Mouse (Mus musculus) cerebellum, adult 2 months (tissue): ENCODE data around the gene Perm1. TPM values are rescaled to one million over a fixed set of nuclear protein-coding genes. Genes with fewer than 3 reads are reported as not detected.

Experiments
- DNase-seq, 2 experiments: peaks; one replicate each; pipeline ENCODE4 v3.0.0; 2021
- H3K27ac ChIP-seq: fragments of 200-500 bp; 2 replicates; pipeline ENCODE4 v1.5.1; 2012; ENCODE audit warnings: low read length, control low read depth, inconsistent platforms; ENCODE audit not compliant: insufficient read depth
- H3K27me3 ChIP-seq: fragments of 200-500 bp; 2 replicates; pipeline ENCODE4 v1.6.1; 2012; ENCODE audit warnings: inconsistent platforms, mild to moderate bottlenecking, low read length, moderate library complexity; ENCODE audit not compliant: control insufficient read depth, insufficient read depth
- H3K4me1 ChIP-seq: fragments of 200-500 bp; 2 replicates; pipeline ENCODE4 v1.6.1; 2011; ENCODE audit warnings: low read length; ENCODE audit not compliant: control insufficient read depth, insufficient read depth
- H3K4me3 ChIP-seq: fragments of 200-500 bp; replicated peaks from 2 replicates; pipeline ENCODE3; 2011; ENCODE audit warnings: mild to moderate bottlenecking, low read depth, low read length, control low read depth; ENCODE audit not compliant: insufficient read depth
- CTCF ChIP-seq: fragments of 200-500 bp; IDR thresholded peaks from 2 replicates; pipeline ENCODE4 v1.5.1; 2011; ENCODE audit warnings: low read depth, mild to moderate bottlenecking, control low read depth, low read length, moderate library complexity, borderline replicate concordance; ENCODE audit not compliant: insufficient read depth
- POLR2A ChIP-seq: fragments of 200-500 bp; IDR thresholded peaks from 2 replicates; pipeline ENCODE4 v1.6.1; 2011; ENCODE audit warnings: low read length, control low read depth, borderline replicate concordance; ENCODE audit not compliant: insufficient read depth
- WGBS: fragments of 180-500 bp; shearing (Covaris S2); methylation state at CpG from one replicate; pipeline ENCODE4 v1.1.7; 2018; 5-methylcytosine and 5-hydroxymethylcytosine counted together
- polyA plus RNA-seq: library from polyadenylated mRNA; depleted of rRNA; stranded (reverse); fragments of >200 nt; gene quantifications from 2 replicates; pipeline ENCODE4 v1.2.3, GENCODE M21; 2012; rRNA removed

The Perm1 gene
- polyA plus RNA-seq, result 1.3 and 1.4 TPM in 2 replicates

GRCm38 (mm10) chr4:156215649-156216048, at the start of gene Perm1:
TSS of gene Perm1 (plus strand) at chr4:156215868.
- 16% methylated on average over 4 of the region's 4 CpGs for WGBS
- TF ChIP-seq POLR2A (no peak), CTCF (no peak)
- Histone ChIP-seq H3K4me1 (peaks cover 16% of the 10 kb centered on the region), H3K4me3 (no peak within 1 kb of the TSS), H3K27me3 (no peaks in the 10 kb centered on the region), H3K27ac (no peak within 1 kb of the TSS)
- peak in 1 of 2 experiments; percentile 65 for DNase-seq

- 72% methylated on average over 9 of the region's 9 CpGs for WGBS
- TF ChIP-seq CTCF (no peak), POLR2A (no peak)
- Histone ChIP-seq H3K4me1 (no peaks in the 10 kb centered on the region), H3K4me3 (no peak overlapping the region), H3K27me3 (no peaks in the 10 kb centered on the region), H3K27ac (no peak overlapping the region)
- no peak for DNase-seq
Measured at GRCm38 (mm10) chr4:156166477-156166876, 49.2 kb upstream of the Perm1 start.

GRCm38 (mm10) chr4:156168611-156169010, 47.1 kb upstream of the Perm1 start:
- TF ChIP-seq CTCF (no peak), POLR2A (no peak)
- H3K4me1 ChIP-seq, result no peaks in the 10 kb centered on the region
- no peak overlapping the region for H3K27ac ChIP-seq
- 89% methylated on average over 8 of the region's 8 CpGs for WGBS
- H3K4me3 ChIP-seq, result no peak overlapping the region
- no peaks in the 10 kb centered on the region for H3K27me3 ChIP-seq
- DNase-seq, result no peak

GRCm38 (mm10) chr4:156169129-156169528, 46.5 kb upstream of the Perm1 start:
- TF ChIP-seq CTCF, result no peak
- no peak for TF ChIP-seq POLR2A
- no peak for DNase-seq
- no peak overlapping the region for H3K4me3 ChIP-seq
- no peak overlapping the region for H3K27ac ChIP-seq
- H3K4me1 ChIP-seq, result no peaks in the 10 kb centered on the region
- no peaks in the 10 kb centered on the region for H3K27me3 ChIP-seq
- 89% methylated on average over 10 of the region's 10 CpGs for WGBS

GRCm38 (mm10) chr4:156171828-156172227, 43.8 kb upstream of the Perm1 start:
- no peak for TF ChIP-seq CTCF
- no peak for TF ChIP-seq POLR2A
- no peak for DNase-seq
- 76% methylated on average over 11 of the region's 11 CpGs for WGBS
- Histone ChIP-seq H3K4me1 (no peaks in the 10 kb centered on the region), H3K27ac (no peak overlapping the region), H3K4me3 (no peak overlapping the region), H3K27me3 (no peaks in the 10 kb centered on the region)

GRCm38 (mm10) chr4:156177630-156178029, 38.0 kb upstream of the Perm1 start:
- no peak overlapping the region for H3K27ac ChIP-seq
- TF ChIP-seq CTCF (no peak), POLR2A (no peak)
- no peaks in the 10 kb centered on the region for H3K4me1 ChIP-seq
- DNase-seq, result no peak
- no peak overlapping the region for H3K4me3 ChIP-seq
- 86% methylated on average over 9 of the region's 9 CpGs for WGBS
- H3K27me3 ChIP-seq, result no peaks in the 10 kb centered on the region

GRCm38 (mm10) chr4:156183747-156184146, 31.9 kb upstream of the Perm1 start:
- TF ChIP-seq POLR2A (no peak), CTCF (no peak)
- H3K27ac ChIP-seq, result no peak overlapping the region
- DNase-seq, result no peak
- H3K27me3 ChIP-seq, result no peaks in the 10 kb centered on the region
- 85% methylated on average over 5 of the region's 5 CpGs for WGBS
- no peak overlapping the region for H3K4me3 ChIP-seq
- peaks cover 2% of the 10 kb centered on the region; the same call in 1 of the 2 replicates for H3K4me1 ChIP-seq

- WGBS, result 90% methylated on average over 7 of the region's 7 CpGs
- Histone ChIP-seq H3K4me1 (peaks cover 5% of the 10 kb centered on the region; the same call in 1 of the 2 replicates), H3K27ac (no peak overlapping the region), H3K4me3 (no peak overlapping the region), H3K27me3 (no peaks in the 10 kb centered on the region)
- DNase-seq, result no peak
- TF ChIP-seq POLR2A, result no peak
- no peak for TF ChIP-seq CTCF
Measured at GRCm38 (mm10) chr4:156184291-156184954, 31.2 kb upstream of the Perm1 start.
